Mouse (Mus musculus) heart, embryonic 16.5 days (tissue): Measurements from ENCODE around the gene Nucb1. TPM values are rescaled to one million over a fixed set of nuclear protein-coding genes. Genes with fewer than 3 reads are reported as not detected.
"Not testable (repeated sequence)": the region's sequence is repeated elsewhere in the genome, so short reads cannot be mapped to it uniquely, and the experiment has no call there.

ENCODE experiments used
- ATAC-seq: fragments of 200-750 bp; cut with Nextera tagmentation; replicated peaks from 2 replicates; pipeline ENCODE4 v1.8.0; 2017; ENCODE audit warnings: moderate number of reproducible peaks; ENCODE audit not compliant: insufficient read depth, low FRiP score; ENCODE audit errors: extremely low read depth
- H3K27ac ChIP-seq: fragments of 300-500 bp; sonication (generic); 2 replicates; pipeline ENCODE4 v1.5.1; 2014; ENCODE audit warnings: mild to moderate bottlenecking, low read length, control low read depth, moderate library complexity
- H3K27me3 ChIP-seq: fragments of 300-500 bp; sonication (generic); 2 replicates; pipeline ENCODE4 v1.6.1; 2014; ENCODE audit warnings: low read length, mixed read lengths; ENCODE audit not compliant: control insufficient read depth, insufficient read depth
- H3K36me3 ChIP-seq: fragments of 300-500 bp; sonication (generic); 2 replicates; pipeline ENCODE4 v1.6.1; 2014; ENCODE audit not compliant: control insufficient read depth, insufficient read depth
- H3K4me1 ChIP-seq: fragments of 300-500 bp; sonication (generic); 2 replicates; pipeline ENCODE4 v1.6.1; 2014; ENCODE audit warnings: low read length, mixed read lengths; ENCODE audit not compliant: control insufficient read depth, insufficient read depth
- H3K4me2 ChIP-seq: fragments of 300-500 bp; sonication (generic); 2 replicates; pipeline ENCODE4 v1.6.1; 2014; ENCODE audit warnings: low read depth, mild to moderate bottlenecking, control low read depth, low read length
- H3K4me3 ChIP-seq: fragments of 300-500 bp; sonication (generic); 2 replicates; pipeline ENCODE4 v1.5.1; 2014; ENCODE audit warnings: mild to moderate bottlenecking, control low read depth, low read length
- H3K9ac ChIP-seq: fragments of 300-500 bp; sonication (generic); 2 replicates; pipeline ENCODE4 v1.6.1; 2014; ENCODE audit warnings: low read length, control low read depth
- H3K9me3 ChIP-seq: fragments of 300-500 bp; sonication (generic); replicated peaks from 2 replicates; pipeline ENCODE4 v1.6.1; 2016; ENCODE audit warnings: low read length; ENCODE audit not compliant: control insufficient read depth
- WGBS: fragments of 180-500 bp; shearing (Covaris S2); extraction: QIAGEN DNeasy Blood & Tissue Kit; methylation state at CpG from one replicate; pipeline ENCODE4 v1.1.7; 2014; 5-methylcytosine and 5-hydroxymethylcytosine counted together
- polyA plus RNA-seq: library from polyadenylated mRNA; unstranded; fragments of >200 nt; fragmentation: Nextera tagmentation; extraction: Ambion mirVana; gene quantifications from 2 replicates; pipeline ENCODE4 v1.2.1, GENCODE M21; 2015

The Nucb1 gene
- polyA plus RNA-seq, 1 experiment from 2014 or later = 156 TPM

GRCm38 (mm10) chr7:45529461-45529860 is 19.3 kb upstream of the Nucb1 start:
- no peaks in the 10 kb centered on the region for H3K27me3 ChIP-seq
- H3K9me3 ChIP-seq = no peaks in the 10 kb centered on the region
- WGBS = 11% methylated on average over 6 of the region's 6 CpGs
- peak overlapping the region; percentile 45 for H3K4me2 ChIP-seq
- H3K4me1 ChIP-seq = peaks cover 25% of the 10 kb centered on the region
- no peaks in the 10 kb centered on the region for H3K36me3 ChIP-seq
- ATAC-seq = no peak
- peak overlapping the region; percentile 55 for H3K27ac ChIP-seq
- 0 out of 2 replicates have a peak overlapping the region, but pooled peaks have one; percentile 41 for H3K9ac ChIP-seq
- no peak overlapping the region for H3K4me3 ChIP-seq

GRCm38 (mm10) chr7:45527169-45527568 is 17.0 kb upstream of the Nucb1 start:
- not testable (repeated sequence) for H3K36me3 ChIP-seq, ATAC-seq, H3K4me3 ChIP-seq, H3K9me3 ChIP-seq, H3K9ac ChIP-seq, H3K27me3 ChIP-seq, H3K4me2 ChIP-seq
- Histone ChIP-seq H3K4me1 (peaks cover 41% of the 10 kb centered on the region), H3K27ac (peak overlapping the region; percentile 99; the same call in 1 of the 2 replicates)
- WGBS = 90% methylated on average over 6 of the region's 6 CpGs

- peak overlapping the region; percentile 99 for H3K27ac ChIP-seq
- 24% methylated on average over 7 of the region's 7 CpGs for WGBS
- H3K4me3 ChIP-seq = peak overlapping the region; percentile 95
- peaks cover 44% of the 10 kb centered on the region for H3K4me1 ChIP-seq
- no peaks in the 10 kb centered on the region for H3K9me3 ChIP-seq
- H3K27me3 ChIP-seq = no peaks in the 10 kb centered on the region
- no peak for ATAC-seq
- H3K9ac ChIP-seq = peak overlapping the region; percentile 98
- H3K4me2 ChIP-seq = peak overlapping the region; percentile 80
- no peaks in the 10 kb centered on the region for H3K36me3 ChIP-seq
These were observed 16.4 kb upstream of the Nucb1 start for GRCm38 (mm10) chr7:45526474-45527120.

GRCm38 (mm10) chr7:45525809-45526473 is 15.7 kb upstream of the Nucb1 start, which contains the start of the genes Ppp1r15a and Plekha4:
TSS of gene Ppp1r15a (minus strand) at chr7:45526268.
TSS of gene Plekha4 (plus strand) at chr7:45526330.
- Histone ChIP-seq H3K4me3 (peak within 1 kb of the TSS; percentile 95), H3K36me3 (no peaks in the 10 kb centered on the region), H3K27me3 (no peaks in the 10 kb centered on the region), H3K9ac (peak within 1 kb of the TSS; percentile 98), H3K4me1 (peaks cover 44% of the 10 kb centered on the region), H3K9me3 (no peaks in the 10 kb centered on the region), H3K27ac (peak within 1 kb of the TSS; percentile 99), H3K4me2 (peak within 1 kb of the TSS; percentile 80)
- ATAC-seq = peak; percentile 83
- under 1% methylated on average over 54 of the region's 54 CpGs for WGBS

- H3K4me3 ChIP-seq = peak overlapping the region; percentile 95
- H3K27me3 ChIP-seq = no peaks in the 10 kb centered on the region
- peaks cover 37% of the 10 kb centered on the region for H3K4me1 ChIP-seq
- 11% methylated on average over 12 of the region's 12 CpGs for WGBS
- H3K9ac ChIP-seq = peak overlapping the region; percentile 98
- 0 out of 2 replicates have a peak, but pooled peaks have one; percentile 7 for ATAC-seq
- H3K36me3 ChIP-seq = no peaks in the 10 kb centered on the region
- H3K9me3 ChIP-seq = no peaks in the 10 kb centered on the region
- peak overlapping the region; percentile 80 for H3K4me2 ChIP-seq
- H3K27ac ChIP-seq = peak overlapping the region; percentile 99
These were observed 14.8 kb upstream of the Nucb1 start for GRCm38 (mm10) chr7:45524841-45525621.

- H3K4me2 ChIP-seq = peak overlapping the region; percentile 51
- no peaks in the 10 kb centered on the region for H3K9me3 ChIP-seq
- no peak for ATAC-seq
- no peaks in the 10 kb centered on the region for H3K36me3 ChIP-seq
- peaks cover 28% of the 10 kb centered on the region for H3K4me1 ChIP-seq
- no peaks in the 10 kb centered on the region for H3K27me3 ChIP-seq
- H3K4me3 ChIP-seq = peak overlapping the region; percentile 21
- H3K9ac ChIP-seq = peak overlapping the region; percentile 23; the same call in 1 of the 2 replicates
- H3K27ac ChIP-seq = no peak overlapping the region
- 80% methylated on average over 13 of the region's 13 CpGs for WGBS
These were observed 13.5 kb upstream of the Nucb1 start for GRCm38 (mm10) chr7:45523678-45524170.

- Histone ChIP-seq H3K4me2 (peak overlapping the region; percentile 51), H3K9me3 (no peaks in the 10 kb centered on the region), H3K27me3 (no peaks in the 10 kb centered on the region), H3K4me3 (peak overlapping the region; percentile 21), H3K36me3 (no peaks in the 10 kb centered on the region), H3K9ac (no peak overlapping the region), H3K4me1 (peaks cover 28% of the 10 kb centered on the region), H3K27ac (no peak overlapping the region)
- WGBS = 66% methylated on average over 18 of the region's 18 CpGs
- ATAC-seq = no peak
These were observed 12.9 kb upstream of the Nucb1 start for GRCm38 (mm10) chr7:45522957-45523676.

GRCm38 (mm10) chr7:45522194-45522752 is 12.1 kb upstream of the Nucb1 start:
- no peaks in the 10 kb centered on the region for H3K36me3 ChIP-seq
- no peaks in the 10 kb centered on the region for H3K9me3 ChIP-seq
- H3K9ac ChIP-seq = peak overlapping the region; percentile 76
- H3K4me1 ChIP-seq = peaks cover 28% of the 10 kb centered on the region
- H3K4me2 ChIP-seq = peak overlapping the region; percentile 66
- no peaks in the 10 kb centered on the region for H3K27me3 ChIP-seq
- no peak overlapping the region for H3K27ac ChIP-seq
- no peak for ATAC-seq
- H3K4me3 ChIP-seq = peak overlapping the region; percentile 69
- WGBS = 52% methylated on average over 16 of the region's 16 CpGs
